Mouse (Mus musculus): ENCODE results near the gene Coq4.

The Coq4 gene

DNA sequence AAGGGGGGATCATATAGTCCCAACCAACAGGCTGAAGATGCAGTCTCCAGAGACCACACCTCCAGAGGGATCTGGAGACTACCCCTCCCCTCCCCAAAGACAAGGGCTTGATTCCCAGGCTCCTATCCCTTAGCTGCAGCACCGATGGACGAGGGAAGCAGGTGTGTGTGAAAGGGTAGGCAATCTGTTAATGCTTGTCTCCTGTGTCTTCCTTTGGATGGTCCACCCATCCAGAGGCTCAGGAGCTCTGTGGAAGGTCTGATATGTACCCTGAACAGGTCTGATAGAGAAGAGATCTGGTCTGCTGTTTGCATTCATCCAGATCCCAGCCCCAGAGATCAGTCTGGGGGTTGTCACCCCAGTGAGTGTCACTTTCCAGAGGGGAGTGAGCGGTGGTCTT, 59.6 kb downstream of the Coq4 start:
- DNase-seq, result no peak
